Mouse (Mus musculus): Measurements from ENCODE around the gene Kif11. TPM values are rescaled to one million over a fixed set of nuclear protein-coding genes. Genes with fewer than 3 reads are reported as not detected.

Gene Kif11
- polyA plus RNA-seq (2015; fragmentation: Nextera tagmentation; extraction: Ambion mirVana), result 66.5 and 76.9 TPM in 2 replicates

- DNase-seq (ENCODE audit: low spot score), result peak; percentile 97
Measured at GRCm38 (mm10) chr19:37375755-37376615, at the start of gene Kif11. Kif11 (plus strand) TSS chr19:37376403.

- no peak for DNase-seq (ENCODE audit: low spot score)
Measured at GRCm38 (mm10) chr19:37327216-37327615, 49.0 kb upstream of the Kif11 start.

GRCm38 (mm10) chr19:37332726-37333125 is 43.5 kb upstream of the Kif11 start:
- no peak for DNase-seq (ENCODE audit: low spot score)

DNA sequence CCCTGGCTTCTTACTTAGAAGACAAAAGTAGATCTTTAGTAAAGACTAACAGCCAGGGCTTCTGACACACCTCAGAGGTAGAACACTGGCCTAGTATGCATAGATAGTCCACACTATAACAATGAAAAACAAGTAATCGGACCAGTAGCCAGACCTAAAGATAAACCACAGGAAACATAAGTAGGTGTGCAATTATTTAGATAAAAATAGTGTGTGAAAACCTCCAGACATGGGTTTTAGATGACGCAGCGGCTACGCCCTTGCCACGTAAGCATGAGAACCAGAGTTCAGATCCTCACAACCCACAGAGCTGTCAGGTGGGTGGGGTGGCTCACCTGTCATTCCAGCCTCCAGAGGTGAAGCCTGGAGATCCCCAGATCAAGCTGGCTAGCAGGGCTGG is 42.8 kb upstream of the Kif11 start:
- DNase-seq (ENCODE audit: low spot score), result no peak

GRCm38 (mm10) chr19:37335392-37335791 is 40.8 kb upstream of the Kif11 start:
- DNase-seq (ENCODE audit: low spot score), result no peak

DNA sequence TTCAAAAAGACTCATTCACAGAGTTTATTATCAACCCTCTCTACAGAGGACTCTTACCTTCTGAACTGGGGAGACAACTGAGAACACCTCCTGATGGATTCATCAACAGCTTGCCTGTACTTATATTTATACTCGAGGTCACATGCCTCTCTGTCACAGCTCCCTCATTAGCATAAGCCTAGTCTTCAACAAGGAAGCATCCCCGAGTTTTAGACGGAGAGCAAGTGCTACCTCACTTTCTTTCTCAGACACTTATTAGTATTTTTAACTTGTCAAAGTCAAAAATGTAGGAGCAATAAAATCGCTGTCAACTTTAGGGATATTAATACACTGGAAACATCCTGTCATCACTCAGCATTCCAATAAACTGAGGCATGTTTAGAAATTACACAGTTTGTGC is 38.5 kb upstream of the Kif11 start, which contains the start of gene Ide:
Gene Ide (minus strand): TSS at position 101 of the 400 bp plus-strand sequence.
- DNase-seq (ENCODE audit: low spot score), result no peak

DNA sequence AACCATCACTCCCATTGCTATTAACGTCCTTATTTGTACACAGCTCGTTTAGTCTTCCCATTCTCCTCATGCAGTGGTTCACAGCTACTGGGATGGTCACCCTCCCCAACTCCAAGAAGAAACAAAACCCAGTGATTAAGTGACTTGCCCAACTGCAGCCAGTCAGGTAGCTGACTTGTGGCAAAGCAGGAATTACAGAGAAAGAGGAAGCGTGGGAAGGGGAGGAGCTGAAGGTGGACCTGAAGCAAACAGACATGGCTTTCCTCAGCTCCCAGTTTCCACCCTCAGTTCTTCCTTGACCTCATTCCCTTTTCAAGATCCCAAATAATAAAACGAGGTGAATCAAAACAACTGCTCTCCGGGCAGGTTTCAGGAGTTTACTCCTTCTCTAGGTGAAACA is 35.7 kb upstream of the Kif11 start:
- DNase-seq (ENCODE audit: low spot score), result no peak

- no peak for DNase-seq (ENCODE audit: low spot score)
Measured at GRCm38 (mm10) chr19:37340931-37341330, 35.3 kb upstream of the Kif11 start.

DNA sequence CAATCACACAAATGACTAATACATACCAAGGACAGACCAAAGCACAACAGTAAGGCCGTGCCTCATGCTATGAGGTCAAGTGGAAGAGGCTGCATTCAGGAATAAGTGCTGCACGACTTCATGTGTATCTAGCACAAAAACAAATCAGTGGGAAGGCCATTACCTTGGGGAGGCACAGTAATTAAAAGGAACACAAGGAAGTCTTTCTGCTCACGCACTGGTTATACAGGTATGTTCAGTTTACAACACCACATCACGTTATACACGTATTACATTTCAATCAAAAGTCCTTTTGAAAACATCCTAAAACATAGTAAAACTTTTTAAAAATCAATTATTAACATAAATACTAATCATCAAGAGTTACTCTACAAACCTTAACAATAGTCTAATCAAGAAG is 32.3 kb upstream of the Kif11 start:
- DNase-seq (ENCODE audit: low spot score), result no peak

- no peak for DNase-seq (ENCODE audit: low spot score)
Measured at GRCm38 (mm10) chr19:37346258-37346657, 29.9 kb upstream of the Kif11 start.

DNA sequence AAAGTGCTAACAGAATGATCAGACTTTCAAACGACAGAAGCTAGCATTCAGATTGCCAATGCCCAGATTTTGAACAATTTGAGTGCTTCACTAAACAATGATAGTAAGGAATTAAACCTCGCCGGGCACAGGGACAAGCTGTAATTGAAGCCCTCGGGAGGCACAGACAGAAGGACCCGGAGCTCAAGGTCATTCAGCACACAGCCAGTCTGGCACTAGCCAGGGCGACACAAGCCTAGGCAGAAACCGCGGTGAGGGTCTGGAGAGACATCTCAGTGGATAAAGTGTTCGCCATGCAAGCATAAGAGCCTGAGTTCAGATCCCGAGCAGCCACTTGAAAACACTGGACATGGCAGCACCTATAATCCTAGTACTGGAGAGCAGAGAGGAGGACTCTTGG is 27.9 kb upstream of the Kif11 start:
- no peak for DNase-seq (ENCODE audit: low spot score)

GRCm38 (mm10) chr19:37348952-37349351 is 27.3 kb upstream of the Kif11 start:
- DNase-seq (ENCODE audit: low spot score), result no peak

DNA sequence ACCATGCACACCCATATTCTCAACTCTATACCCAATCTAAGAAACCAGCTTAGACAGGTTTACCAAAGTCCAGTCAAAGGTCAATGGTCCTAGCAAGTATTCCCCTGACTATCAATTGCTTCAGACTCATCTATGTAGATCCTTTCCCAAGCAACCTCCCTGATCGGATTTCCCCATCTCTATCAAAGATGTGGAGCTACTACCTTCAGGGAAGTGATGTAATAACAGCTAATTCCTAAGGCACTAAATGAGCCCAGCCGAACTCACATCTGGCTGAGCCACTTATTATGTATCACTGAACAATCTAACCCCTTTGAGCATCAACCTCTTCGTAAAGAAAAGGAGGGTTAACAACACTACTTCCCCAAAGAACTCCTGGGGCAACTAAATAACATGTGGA is 23.4 kb upstream of the Kif11 start:
- no peak for DNase-seq (ENCODE audit: low spot score)

GRCm38 (mm10) chr19:37353331-37353730 is 22.9 kb upstream of the Kif11 start:
- DNase-seq (ENCODE audit: low spot score), result no peak

GRCm38 (mm10) chr19:37360044-37360443 is 16.2 kb upstream of the Kif11 start:
- no peak for DNase-seq (ENCODE audit: low spot score)

DNA sequence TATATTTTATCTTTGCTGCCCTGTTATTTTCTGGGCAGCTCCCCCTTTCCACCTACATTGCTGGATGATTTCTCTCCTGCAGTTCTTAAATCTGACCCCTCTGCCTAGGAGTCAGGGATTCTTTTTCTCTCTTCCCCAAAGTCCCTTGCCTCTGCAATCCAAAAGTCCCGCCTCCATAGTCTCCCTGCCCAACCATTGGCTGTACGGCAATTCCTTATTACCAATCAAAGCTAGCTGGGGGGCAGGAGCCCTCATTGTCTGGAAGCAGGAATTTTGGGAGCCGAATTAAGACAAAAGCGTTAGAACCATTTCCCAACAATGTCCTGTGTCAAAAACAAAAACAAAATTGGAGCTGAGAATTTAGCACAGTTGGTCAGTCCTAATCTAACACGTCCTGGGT is 13.7 kb upstream of the Kif11 start:
- no peak for DNase-seq (ENCODE audit: low spot score)

- no peak for DNase-seq (ENCODE audit: low spot score)
Measured at GRCm38 (mm10) chr19:37363128-37363939, 12.9 kb upstream of the Kif11 start.

- DNase-seq (ENCODE audit: low spot score), result no peak
Measured at GRCm38 (mm10) chr19:37368990-37369389, 7.2 kb upstream of the Kif11 start.

DNA sequence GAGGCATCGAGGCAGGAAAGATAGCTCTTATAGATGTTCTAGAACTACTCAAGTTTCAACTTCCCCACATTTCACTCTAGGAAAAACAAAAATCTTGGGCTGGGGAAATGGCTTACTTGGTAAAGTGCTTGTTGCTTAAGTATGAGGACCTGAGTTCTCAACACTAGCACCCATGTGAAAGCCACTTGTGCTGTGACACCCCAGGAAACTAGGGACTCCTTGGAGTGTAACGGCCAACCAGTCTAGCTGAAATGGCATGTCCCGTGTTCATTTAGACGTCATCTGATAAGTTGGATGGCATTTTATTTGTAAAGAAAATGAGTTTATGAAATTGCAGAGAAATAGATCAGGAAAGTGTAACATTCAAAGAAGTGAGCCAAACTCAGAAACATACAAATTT is 6.3 kb upstream of the Kif11 start:
- DNase-seq (ENCODE audit: low spot score), result peak; percentile 33

GRCm38 (mm10) chr19:37370356-37370755 is 5.8 kb upstream of the Kif11 start:
- peak; percentile 81 for DNase-seq (ENCODE audit: low spot score)

DNA sequence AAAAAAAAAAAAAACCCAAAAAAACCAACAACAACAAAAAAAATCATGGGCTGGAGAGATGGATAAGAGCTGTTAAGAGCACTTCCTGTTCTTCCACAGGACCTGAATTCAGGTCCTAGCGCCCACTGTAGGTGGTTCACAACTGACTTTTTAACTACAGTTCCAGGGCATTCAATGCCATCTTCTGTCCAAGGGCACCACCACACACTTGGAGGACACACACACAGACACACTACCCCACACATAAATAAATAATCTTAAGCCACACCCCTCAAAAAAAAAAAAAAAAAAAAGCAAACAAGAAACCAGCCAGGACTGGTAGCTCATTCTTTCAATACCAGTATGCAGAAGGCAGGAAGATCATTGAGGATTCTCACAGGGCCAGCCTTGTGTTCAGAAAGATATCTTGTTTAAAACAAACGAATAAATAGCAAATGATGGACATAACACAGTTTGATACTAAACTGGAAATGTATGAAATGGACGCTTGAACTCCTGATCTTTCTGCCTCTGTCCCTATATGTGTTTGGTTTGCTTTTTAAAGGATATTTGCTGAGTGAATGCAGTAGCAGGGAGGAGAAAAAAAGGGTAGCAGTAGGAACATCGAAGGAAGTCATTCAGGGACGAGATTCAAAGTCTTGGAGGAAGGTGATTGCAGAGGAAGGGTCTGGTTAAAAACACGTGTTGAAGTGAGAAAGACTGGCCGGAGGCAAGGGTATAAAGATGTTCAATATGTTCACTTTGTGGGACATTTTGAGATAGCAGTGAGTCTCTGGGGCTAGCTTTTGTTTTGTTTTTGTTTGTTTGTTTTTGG is 1.1 kb upstream of the Kif11 start:
- no peak for DNase-seq (ENCODE audit: low spot score)

All from thymus, postnatal 0 days (tissue).